Mouse (Mus musculus) testis, adult 2 months (tissue): ENCODE measurements at regions not wholly inside any gene's neighbourhood (a gene's known extent, or its start where the extent isn't known, plus 50 kb on each side); places are given as distances from the start of the nearest gene placed in this dataset.

ENCODE experiments used
- CTCF ChIP-seq: fragments of 200-500 bp; IDR thresholded peaks from 2 replicates; pipeline ENCODE4 v1.5.1; 2012; ENCODE audit warnings: low read depth, mild to moderate bottlenecking, inconsistent platforms, low read length, moderate library complexity; ENCODE audit not compliant: control insufficient read depth, insufficient read depth, insufficient replicate concordance
- POLR2A ChIP-seq: fragments of 200-500 bp; IDR thresholded peaks from 2 replicates; pipeline ENCODE4 v1.6.1; 2012; ENCODE audit warnings: low read depth, mild to moderate bottlenecking, inconsistent platforms, low read length, moderate library complexity; ENCODE audit not compliant: control insufficient read depth

DNA sequence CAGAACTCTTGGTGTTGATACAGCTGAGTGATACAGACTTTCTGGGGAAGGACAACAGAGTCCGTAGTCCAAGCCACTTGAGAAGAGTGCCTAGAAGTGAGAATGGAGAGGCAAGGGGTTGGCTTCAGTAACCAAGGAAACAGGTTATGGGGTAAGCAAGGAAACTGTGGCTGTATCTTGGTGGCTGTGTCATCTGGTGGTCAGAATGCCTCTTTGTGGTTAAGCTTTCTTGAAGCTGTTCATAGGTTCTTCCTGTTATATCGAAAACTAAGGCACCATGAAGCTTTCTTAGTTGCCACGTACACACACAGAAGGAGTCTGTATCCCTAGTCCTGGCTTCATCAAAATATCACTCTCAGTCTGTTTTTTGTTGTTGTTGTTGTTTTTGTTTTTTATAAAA is 59.0 kb upstream of the Xpr1 start:
- no peak for TF ChIP-seq CTCF
- no peak for TF ChIP-seq POLR2A
